Mouse (Mus musculus) lung, postnatal 14 days (tissue): ENCODE data around the gene 4930556J24Rik.
A peak's percentile ranks its signal among the peaks of the same experiment; 100 is the strongest.
"Not testable (repeated sequence)": the region's sequence is repeated elsewhere in the genome, so short reads cannot be mapped to it uniquely, and the experiment has no call there.

Source experiments
- DNase-seq: peaks from one replicate; pipeline ENCODE4 v3.0.0; 2021

Gene 4930556J24Rik

GRCm38 (mm10) chr11:3970361-3970760 is 6.2 kb downstream of the 4930556J24Rik start:
- no peak for DNase-seq

GRCm38 (mm10) chr11:3969837-3970236 is 6.7 kb downstream of the 4930556J24Rik start:
- DNase-seq: no peak

GRCm38 (mm10) chr11:3964416-3965172 is 12.0 kb downstream of the 4930556J24Rik start:
- DNase-seq: no peak

GRCm38 (mm10) chr11:3963610-3964415 is 12.8 kb downstream of the 4930556J24Rik start, which contains the start of gene Pes1:
Pes1 (plus strand) TSS chr11:3963975.
- peak; percentile 78 for DNase-seq

GRCm38 (mm10) chr11:3963155-3963554 is 13.4 kb downstream of the 4930556J24Rik start:
- no peak for DNase-seq

- DNase-seq: no peak
Measured at GRCm38 (mm10) chr11:3961761-3962160, 14.8 kb downstream of the 4930556J24Rik start.

GRCm38 (mm10) chr11:3960901-3961300 is 15.7 kb downstream of the 4930556J24Rik start:
- no peak for DNase-seq

GRCm38 (mm10) chr11:3955371-3955770 is 21.2 kb downstream of the 4930556J24Rik start:
- DNase-seq: not testable (repeated sequence)

- not testable (repeated sequence) for DNase-seq
Measured at GRCm38 (mm10) chr11:3954876-3955275, 21.7 kb downstream of the 4930556J24Rik start.

GRCm38 (mm10) chr11:3946386-3946785 is 30.2 kb downstream of the 4930556J24Rik start:
- no peak for DNase-seq

GRCm38 (mm10) chr11:3941371-3941770 is 35.2 kb downstream of the 4930556J24Rik start:
- DNase-seq: no peak

GRCm38 (mm10) chr11:3937321-3937874 is 39.2 kb downstream of the 4930556J24Rik start:
- no peak for DNase-seq

GRCm38 (mm10) chr11:3936318-3936717 is 40.3 kb downstream of the 4930556J24Rik start:
- DNase-seq: no peak

GRCm38 (mm10) chr11:3935135-3935534 is 41.4 kb downstream of the 4930556J24Rik start:
- no peak for DNase-seq

GRCm38 (mm10) chr11:3933756-3934285 is 42.8 kb downstream of the 4930556J24Rik start:
- no peak for DNase-seq

GRCm38 (mm10) chr11:3931511-3932211 is 44.9 kb downstream of the 4930556J24Rik start, which contains the start of gene Tcn2:
Tcn2 (minus strand) TSS chr11:3932159.
- peak; percentile 91 for DNase-seq

- DNase-seq: no peak
Measured at GRCm38 (mm10) chr11:3930931-3931330, 45.6 kb downstream of the 4930556J24Rik start.

GRCm38 (mm10) chr11:3930019-3930418 is 46.6 kb downstream of the 4930556J24Rik start:
- peak; percentile 35 for DNase-seq

- DNase-seq: no peak
Measured at GRCm38 (mm10) chr11:3925916-3926315, 50.7 kb downstream of the 4930556J24Rik start.

GRCm38 (mm10) chr11:3922731-3923130 is 53.8 kb downstream of the 4930556J24Rik start:
- DNase-seq: no peak

GRCm38 (mm10) chr11:3922115-3922514 is 54.5 kb downstream of the 4930556J24Rik start:
- no peak for DNase-seq

GRCm38 (mm10) chr11:3921281-3921850 is 55.2 kb downstream of the 4930556J24Rik start:
- DNase-seq: peak; percentile 65
